Mouse (Mus musculus) kidney, postnatal 0 days (tissue): ENCODE results near the gene Vars. TPM values are rescaled to one million over a fixed set of nuclear protein-coding genes. Genes with fewer than 3 reads are reported as not detected.
A peak's percentile ranks its signal among the peaks of the same experiment; 100 is the strongest.

Experiments
- ATAC-seq: fragments of 200-750 bp; cut with Nextera tagmentation; replicated peaks from 2 replicates; pipeline ENCODE4 v1.8.0; 2017; ENCODE audit warnings: low read depth, moderate number of reproducible peaks, moderate TSS enrichment, moderate library complexity; ENCODE audit not compliant: low FRiP score
- DNase-seq: peaks from one replicate; pipeline ENCODE4 v3.0.0-alpha.2; 2016; ENCODE audit warnings: low spot score
- H3K27ac ChIP-seq: fragments of 300-500 bp; sonication (generic); 2 replicates; pipeline ENCODE4 v1.5.1; 2014; ENCODE audit warnings: mild to moderate bottlenecking
- H3K27me3 ChIP-seq: fragments of 300-500 bp; sonication (generic); 2 replicates; pipeline ENCODE4 v1.6.1; 2014; ENCODE audit warnings: low read length, mixed read lengths; ENCODE audit not compliant: insufficient read depth
- H3K36me3 ChIP-seq: fragments of 300-500 bp; sonication (generic); 2 replicates; pipeline ENCODE4 v1.6.1; 2014; ENCODE audit warnings: low read length, mixed read lengths; ENCODE audit not compliant: insufficient read depth
- H3K4me1 ChIP-seq: fragments of 300-500 bp; sonication (generic); replicated peaks from 2 replicates; pipeline ENCODE4 v1.6.1; 2014; ENCODE audit warnings: antibody characterized with exemption, low read length, mixed read lengths; ENCODE audit not compliant: insufficient read depth
- H3K4me2 ChIP-seq: fragments of 300-500 bp; sonication (generic); 2 replicates; pipeline ENCODE4 v1.6.1; 2014; ENCODE audit warnings: mild to moderate bottlenecking, low read length, moderate library complexity, mixed read lengths
- H3K4me3 ChIP-seq: fragments of 300-500 bp; sonication (generic); replicated peaks from 2 replicates; pipeline ENCODE4 v1.5.1; 2014; ENCODE audit warnings: low read depth, low read length
- H3K9ac ChIP-seq: fragments of 300-500 bp; sonication (generic); 2 replicates; pipeline ENCODE4 v1.6.1; 2014; ENCODE audit warnings: low read depth, low read length
- H3K9me3 ChIP-seq: fragments of 300-500 bp; sonication (generic); replicated peaks from 2 replicates; pipeline ENCODE4 v1.6.1; 2016; ENCODE audit warnings: low read length, inconsistent platforms, mixed read lengths
- CTCF ChIP-seq: IDR thresholded peaks from 2 replicates; pipeline ENCODE4 v1.5.1; 2016; ENCODE audit warnings: antibody characterized with exemption, low read depth, mild to moderate bottlenecking, moderate library complexity
- WGBS: fragments of 180-500 bp; shearing (Covaris S2); extraction: QIAGEN DNeasy Blood & Tissue Kit; methylation state at CpG from one replicate; pipeline ENCODE4 v1.1.7; 2014; 5-methylcytosine and 5-hydroxymethylcytosine counted together
- polyA plus RNA-seq: library from polyadenylated mRNA; unstranded; fragments of >200 nt; fragmentation: Nextera tagmentation; extraction: Ambion mirVana; gene quantifications from 2 replicates; pipeline ENCODE4 v1.2.1, GENCODE M21; 2015

Gene Vars
- polyA plus RNA-seq, 1 experiment from 2014 or later: 61.3 TPM

DNA sequence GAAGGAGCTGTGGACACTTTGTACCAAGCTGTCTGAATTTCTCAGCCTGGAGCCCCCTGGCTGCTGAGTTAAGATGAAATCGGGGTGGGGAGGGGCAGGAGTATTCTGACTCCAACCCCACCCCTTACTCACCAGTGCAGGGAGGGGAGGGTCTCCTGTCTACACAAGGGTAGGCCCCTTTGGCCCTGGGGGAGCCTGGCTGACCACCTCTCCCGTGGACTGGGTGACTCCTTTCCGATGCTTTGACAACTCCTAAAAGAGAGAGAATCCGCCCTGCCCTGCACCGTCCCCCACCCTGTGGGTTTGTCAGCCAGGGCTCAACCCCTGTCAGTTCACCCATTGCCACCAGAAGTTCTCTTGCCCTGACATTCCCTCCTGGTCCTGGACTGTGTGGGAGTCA is 25.4 kb downstream of the Vars start:
- DNase-seq (no peak), ATAC-seq (no peak)
- H3K9ac ChIP-seq: no peak overlapping the region
- no peak overlapping the region for H3K4me3 ChIP-seq
- no peak overlapping the region for H3K27ac ChIP-seq
- H3K4me1 ChIP-seq: no peaks in the 10 kb centered on the region
- H3K27me3 ChIP-seq: no peaks in the 10 kb centered on the region
- no peak overlapping the region for H3K4me2 ChIP-seq
- no peak for TF ChIP-seq CTCF
- no peaks in the 10 kb centered on the region for H3K9me3 ChIP-seq
- WGBS: 53% methylated on average over 5 of the region's 5 CpGs
- no peaks in the 10 kb centered on the region for H3K36me3 ChIP-seq

DNA sequence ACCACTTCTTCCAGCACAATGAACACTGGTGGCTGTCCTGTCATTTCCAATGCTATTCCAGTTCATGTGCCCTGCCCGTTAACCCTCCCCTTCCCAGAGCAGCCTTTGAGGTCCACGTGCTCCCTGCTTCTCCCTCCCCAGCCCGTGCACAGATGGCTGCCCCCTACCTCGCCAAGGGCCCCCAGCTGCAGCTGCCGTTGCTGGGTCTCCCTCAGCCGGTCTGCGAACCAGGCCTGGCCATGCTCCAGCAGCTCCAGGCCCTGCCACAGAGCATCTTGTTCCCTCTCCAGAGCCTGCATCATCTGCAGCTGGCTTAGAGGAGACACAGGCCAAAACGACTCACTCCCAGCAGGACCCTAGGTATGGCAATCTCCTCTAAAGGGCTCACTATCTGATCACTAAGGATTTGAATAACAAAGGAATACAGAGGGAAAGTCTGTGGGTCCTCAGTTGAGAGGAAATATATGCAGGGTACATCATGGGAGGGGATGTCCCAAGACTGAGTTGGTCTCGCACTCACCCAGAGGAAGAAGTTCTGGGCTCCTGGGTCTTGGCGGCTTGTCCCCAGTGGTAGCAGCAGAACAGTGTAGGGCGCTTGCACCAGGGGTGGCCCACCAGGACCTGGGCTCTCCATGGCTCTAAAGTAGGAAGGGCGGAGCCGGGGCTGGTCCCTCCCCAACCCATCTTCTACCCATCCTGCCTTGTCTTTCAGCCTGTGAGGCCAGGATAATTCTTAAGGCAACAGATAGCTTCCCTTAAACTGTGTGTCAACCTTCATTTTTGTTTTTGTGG is 26.7 kb downstream of the Vars start, which contains the start of gene Sapcd1:
Gene Sapcd1 (minus strand): TSS at position 740 of the 792 bp plus-strand sequence.
- no peaks in the 10 kb centered on the region for H3K27me3 ChIP-seq
- DNase-seq: no peak
- no peaks in the 10 kb centered on the region for H3K36me3 ChIP-seq
- no peaks in the 10 kb centered on the region for H3K4me1 ChIP-seq
- WGBS: 37% methylated on average over 13 of the region's 13 CpGs
- no peak within 1 kb of the TSS for H3K9ac ChIP-seq
- no peak within 1 kb of the TSS for H3K4me2 ChIP-seq
- no peak for ATAC-seq
- H3K9me3 ChIP-seq: no peaks in the 10 kb centered on the region
- H3K4me3 ChIP-seq: no peak within 1 kb of the TSS
- H3K27ac ChIP-seq: no peak within 1 kb of the TSS
- no peak for TF ChIP-seq CTCF

GRCm38 (mm10) chr17:35028315-35028714 is 27.5 kb downstream of the Vars start:
- no peaks in the 10 kb centered on the region for H3K27me3 ChIP-seq
- ATAC-seq (no peak), DNase-seq (no peak)
- H3K27ac ChIP-seq: no peak overlapping the region
- H3K9me3 ChIP-seq: no peaks in the 10 kb centered on the region
- TF ChIP-seq CTCF: no peak
- WGBS: 69% methylated on average over 2 of the region's 2 CpGs
- no peak overlapping the region for H3K9ac ChIP-seq
- H3K36me3 ChIP-seq: no peaks in the 10 kb centered on the region
- no peak overlapping the region for H3K4me3 ChIP-seq
- H3K4me2 ChIP-seq: no peak overlapping the region
- no peaks in the 10 kb centered on the region for H3K4me1 ChIP-seq

GRCm38 (mm10) chr17:35029691-35030532 is 29.1 kb downstream of the Vars start:
- Histone ChIP-seq H3K27ac (no peak overlapping the region), H3K4me1 (no peaks in the 10 kb centered on the region), H3K9ac (no peak overlapping the region), H3K4me2 (no peak overlapping the region), H3K27me3 (no peaks in the 10 kb centered on the region), H3K36me3 (no peaks in the 10 kb centered on the region), H3K4me3 (no peak overlapping the region), H3K9me3 (no peaks in the 10 kb centered on the region)
- WGBS: 40% methylated on average over 18 of the region's 19 CpGs
- peak; percentile 66 for TF ChIP-seq CTCF
- peak; percentile 41 for DNase-seq
- no peak for ATAC-seq

GRCm38 (mm10) chr17:35031272-35031671 is 30.5 kb downstream of the Vars start:
- no peak overlapping the region for H3K9ac ChIP-seq
- H3K4me3 ChIP-seq: no peak overlapping the region
- H3K4me1 ChIP-seq: no peaks in the 10 kb centered on the region
- no peaks in the 10 kb centered on the region for H3K9me3 ChIP-seq
- no peaks in the 10 kb centered on the region for H3K36me3 ChIP-seq
- no peak for ATAC-seq
- no peak overlapping the region for H3K27ac ChIP-seq
- no peak for DNase-seq
- no peaks in the 10 kb centered on the region for H3K27me3 ChIP-seq
- TF ChIP-seq CTCF: no peak
- H3K4me2 ChIP-seq: no peak overlapping the region
- 87% methylated on average over 11 of the region's 11 CpGs for WGBS

- ATAC-seq: no peak
- Histone ChIP-seq H3K36me3 (no peaks in the 10 kb centered on the region), H3K4me1 (no peaks in the 10 kb centered on the region), H3K27ac (no peak overlapping the region), H3K4me3 (no peak overlapping the region), H3K4me2 (no peak overlapping the region), H3K9me3 (no peaks in the 10 kb centered on the region), H3K9ac (no peak overlapping the region), H3K27me3 (no peaks in the 10 kb centered on the region)
- no peak for TF ChIP-seq CTCF
- WGBS: 83% methylated on average over 7 of the region's 7 CpGs
- DNase-seq: no peak
Observed at GRCm38 (mm10) chr17:35031880-35032279, 31.1 kb downstream of the Vars start.
